Mouse (Mus musculus) bone marrow, adult 2 months (tissue): ENCODE data around the gene Ccdc151.

Experiments used
- CTCF ChIP-seq: fragments of 200-500 bp; IDR thresholded peaks from 2 replicates; pipeline ENCODE4 v1.5.1; 2011; ENCODE audit warnings: low read length, control low read depth; ENCODE audit not compliant: control insufficient read depth, insufficient read depth
- POLR2A ChIP-seq: fragments of 200-500 bp; IDR thresholded peaks from 2 replicates; pipeline ENCODE4 v1.6.1; 2011; ENCODE audit warnings: low read depth, mild to moderate bottlenecking, control low read depth, low read length, borderline replicate concordance; ENCODE audit not compliant: control insufficient read depth

DNA sequence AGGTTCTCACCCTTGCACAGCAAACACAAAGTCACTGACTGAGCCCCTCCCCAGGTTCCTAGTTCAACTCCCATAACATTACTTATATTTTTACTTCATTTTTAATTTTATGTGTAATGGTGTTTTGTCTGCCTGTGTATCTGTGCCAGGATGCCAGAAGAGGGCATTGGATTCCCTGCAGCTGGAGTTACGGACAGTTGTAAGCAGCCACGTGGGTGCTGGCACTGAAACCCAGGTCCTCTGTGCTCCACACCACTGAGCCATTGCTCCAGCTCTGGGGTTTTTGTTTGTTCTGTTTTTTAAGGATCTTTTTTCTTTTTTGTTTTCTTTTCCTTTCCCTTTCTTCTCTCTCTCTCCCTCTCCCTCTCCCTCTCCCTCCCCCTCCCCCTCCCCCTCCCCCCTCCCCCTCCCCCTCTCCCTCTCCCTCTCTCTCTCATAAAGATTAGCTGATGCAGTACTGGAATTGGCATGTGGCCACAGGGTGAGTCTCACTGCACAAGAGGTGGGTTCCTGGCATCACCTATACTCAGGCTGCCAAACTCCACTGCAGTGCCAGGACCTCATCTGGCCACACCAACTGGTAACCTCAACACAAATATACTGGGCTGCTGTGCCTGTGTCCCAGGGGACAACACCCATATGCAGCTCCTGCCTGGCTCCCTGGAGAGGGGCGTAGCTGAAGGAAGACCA lies 6.1 kb downstream of the Ccdc151 start:
- no peak for TF ChIP-seq CTCF
- no peak for TF ChIP-seq POLR2A
